Comparison of ENCODE assay signal across 10 mouse cellular contexts in the genomic region with DNA sequence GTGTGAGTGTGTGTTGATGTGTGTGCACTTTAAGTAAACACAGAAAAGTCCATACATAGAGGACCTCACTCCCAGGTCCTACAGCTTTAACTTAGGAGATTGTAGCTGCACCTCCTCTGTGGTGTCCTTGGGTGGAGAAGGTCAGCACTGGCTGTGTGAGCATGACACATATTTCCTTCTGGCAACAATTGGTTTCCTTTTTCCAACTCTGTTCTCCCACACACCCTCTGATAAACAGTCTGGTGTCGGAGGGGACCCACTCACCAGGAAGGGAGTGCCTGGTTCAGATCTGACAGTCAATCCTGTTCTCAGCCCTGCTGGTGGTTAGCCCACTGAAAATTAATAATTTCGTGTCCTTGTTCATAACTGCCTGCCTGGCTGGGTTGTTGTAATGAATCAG.
DNase-seq lines count a peak whose midpoint lies in the region; ATAC-seq and TF ChIP-seq lines count a peak whose summit lies in the region.
"Had no signal": no experiment of that assay in that cellular context is flagged by ENCODE, and none has a peak within 500 bp of the region (broad histone marks: within the 10 kb centered on the region; RNA-seq: fewer than 3 reads in every experiment).

No protein-coding gene starts in this region.

- TF ChIP-seq EP300 in heart, adult 2 months (IDR thresholded peaks at IDR 0.05; ENCODE audit: insufficient read depth, low read depth, low read length) = peak; percentile 79
- peak; percentile 52 for TF ChIP-seq EP300 in lung, postnatal 0 days (IDR thresholded peaks at IDR 0.05)

- DNase-seq in gastrocnemius, adult 2 months = no peak
- no peak for DNase-seq in gastrocnemius, postnatal 36 days
- DNase-seq in heart, adult 2 months = peak; percentile 27 to 56
- DNase-seq in lung, postnatal 0 days (ENCODE audit: low spot score) = peak; percentile 48
- DNase-seq in right cerebral cortex, adult 2 months (ENCODE audit: low spot score in 2 of 2) = no peak
- DNase-seq in left cerebral cortex, postnatal 4 days = no peak
- no peak for DNase-seq in right cerebral cortex, postnatal 14 days

- TF ChIP-seq POLR2A in heart, adult 2 months (IDR thresholded peaks at IDR 0.05; ENCODE audit: insufficient read depth, low read depth, low read length) = no peak

- intact Hi-C loops in gastrocnemius, adult 2 months (cut with DNase I) = no loop called here
- intact Hi-C loops in gastrocnemius, postnatal 36 days (cut with DNase I) = no loop called here
- intact Hi-C loops in heart, adult 2 months (cut with DNase I) = no loop called here
- intact Hi-C loops in left cerebral cortex, postnatal 4 days (cut with DNase I) = no loop called here

- H3K27me3 ChIP-seq in heart, adult 2 months (ENCODE audit: control insufficient read depth, insufficient read depth, low read length) = no peaks in the 10 kb centered on the region
- no peaks in the 10 kb centered on the region for H3K27me3 ChIP-seq in intestine, embryonic 16.5 days (replicated peaks; ENCODE audit: control insufficient read depth, insufficient read depth, low read length)
- H3K27me3 ChIP-seq in lung, postnatal 0 days (replicated peaks; ENCODE audit: insufficient read depth, low read length) = no peaks in the 10 kb centered on the region
- H3K27me3 ChIP-seq: neural tube, embryonic 13.5 days had no signal

- H3K4me1 ChIP-seq in heart, adult 2 months (ENCODE audit: control insufficient read depth, insufficient read depth, low read length) = peaks cover 3% of the 10 kb centered on the region
- no peaks in the 10 kb centered on the region for H3K4me1 ChIP-seq in intestine, embryonic 16.5 days (ENCODE audit: control insufficient read depth, insufficient read depth, low read length)
- no peaks in the 10 kb centered on the region for H3K4me1 ChIP-seq in lung, postnatal 0 days (ENCODE audit: insufficient read depth, low read depth, low read length)
- H3K4me1 ChIP-seq: neural tube, embryonic 13.5 days had no signal

- H3K4me2 ChIP-seq in intestine, embryonic 16.5 days (ENCODE audit: low read depth, low read length) = no peak overlapping the region
- no peak overlapping the region for H3K4me2 ChIP-seq in lung, postnatal 0 days (replicated peaks; ENCODE audit: low read depth, low read length)
- H3K4me2 ChIP-seq: neural tube, embryonic 13.5 days had no signal

- no peak for TF ChIP-seq CTCF in gastrocnemius, adult 2 months (IDR thresholded peaks at IDR 0.05)
- no peak for TF ChIP-seq CTCF in heart, adult 2 months (IDR thresholded peaks at IDR 0.05)
- no peak for TF ChIP-seq CTCF in lung, postnatal 0 days (IDR thresholded peaks at IDR 0.05)

- WGBS in heart, adult 2 months = 28% methylated on average over 2 of the region's 2 CpGs
- WGBS in intestine, embryonic 16.5 days = 43% methylated on average over 2 of the region's 2 CpGs
- WGBS in lung, postnatal 0 days = 45% methylated on average over 2 of the region's 2 CpGs

- H3K9ac ChIP-seq in heart, adult 2 months (ENCODE audit: low read depth, low read length) = 0 out of 2 replicates have a peak overlapping the region, but pooled peaks have one; percentile 2
- no peak overlapping the region for H3K9ac ChIP-seq in intestine, embryonic 16.5 days (ENCODE audit: low read depth, low read length)
- no peak overlapping the region for H3K9ac ChIP-seq in lung, postnatal 0 days (replicated peaks; ENCODE audit: low read depth)
- H3K9ac ChIP-seq: neural tube, embryonic 13.5 days had no signal

- no peaks in the 10 kb centered on the region for H3K9me3 ChIP-seq in intestine, embryonic 16.5 days (ENCODE audit: control insufficient read depth, low read length)
- no peaks in the 10 kb centered on the region for H3K9me3 ChIP-seq in lung, postnatal 0 days (ENCODE audit: low read length)
- H3K9me3 ChIP-seq: neural tube, embryonic 13.5 days had no signal

- no peaks in the 10 kb centered on the region for H3K36me3 ChIP-seq in heart, adult 2 months (ENCODE audit: control insufficient read depth, insufficient read depth, low read length)
- H3K36me3 ChIP-seq in intestine, embryonic 16.5 days (ENCODE audit: control insufficient read depth, insufficient read depth, low read length) = no peaks in the 10 kb centered on the region
- H3K36me3 ChIP-seq in lung, postnatal 0 days (ENCODE audit: insufficient read depth, low read length) = no peaks in the 10 kb centered on the region
- H3K36me3 ChIP-seq: neural tube, embryonic 13.5 days had no signal

- ATAC-seq in intestine, embryonic 16.5 days = peak; percentile 46; the same call in 1 of the 2 replicates
- ATAC-seq in lung, postnatal 0 days = peak; percentile 78

- H3K4me3 ChIP-seq in gastrocnemius, adult 2 months = no peak overlapping the region
- no peak overlapping the region for H3K4me3 ChIP-seq in heart, adult 2 months
- no peak overlapping the region for H3K4me3 ChIP-seq in intestine, embryonic 16.5 days (ENCODE audit: low read length)
- no peak overlapping the region for H3K4me3 ChIP-seq in lung, postnatal 0 days (ENCODE audit: low read depth, low read length)
- H3K4me3 ChIP-seq: neural tube, embryonic 13.5 days had no signal

- peak overlapping the region; percentile 20; the same call in 1 of the 2 replicates for H3K27ac ChIP-seq in gastrocnemius, adult 2 months
- peak overlapping the region; percentile 77 for H3K27ac ChIP-seq in heart, adult 2 months
- H3K27ac ChIP-seq in intestine, embryonic 16.5 days (ENCODE audit: low read length) = no peak overlapping the region
- H3K27ac ChIP-seq in lung, postnatal 0 days (ENCODE audit: low read length) = no peak overlapping the region
- H3K27ac ChIP-seq: macrophage; neural tube, embryonic 13.5 days had no signal

- no peaks in the 10 kb centered on the region for H3K79me2 ChIP-seq in heart, adult 2 months (replicated peaks; ENCODE audit: control insufficient read depth, insufficient read depth, low read length)

Comparison
In these comparisons a context has a peak if more than half of its experiments do, and no peak if none do; other contexts are left out.
1. DNase-seq: peak in heart, adult 2 months (2 of 2) and lung, postnatal 0 days (single experiment); none in gastrocnemius, adult 2 months (single experiment), gastrocnemius, postnatal 36 days (0 of 2), right cerebral cortex, adult 2 months (0 of 2), left cerebral cortex, postnatal 4 days (single experiment) and right cerebral cortex, postnatal 14 days (single experiment).
2. H3K27ac ChIP-seq: peak in gastrocnemius, adult 2 months (single experiment) and heart, adult 2 months (single experiment); none in intestine, embryonic 16.5 days (single experiment) and lung, postnatal 0 days (single experiment).